Mouse (Mus musculus) macrophage (primary cell): ENCODE data around the gene Tlr3. TPM values are rescaled to one million over a fixed set of nuclear protein-coding genes. Genes with fewer than 3 reads are reported as not detected.

Source experiments
- H3K27ac ChIP-seq: fragments of 350-480 bp; formaldehyde crosslinking; 2 replicates; pipeline ENCODE4 v1.9.0; 2021
- H3K36me3 ChIP-seq: fragments of 350-480 bp; formaldehyde crosslinking; 2 replicates; pipeline ENCODE4 v1.9.0; 2021; ENCODE audit errors: inconsistent target
- H3K4me3 ChIP-seq: fragments of 350-480 bp; formaldehyde crosslinking; 2 replicates; pipeline ENCODE4 v1.9.0; 2021; ENCODE audit errors: inconsistent target
- H3K79me2 ChIP-seq: fragments of 350-480 bp; formaldehyde crosslinking; 2 replicates; pipeline ENCODE4 v1.9.0; 2021; ENCODE audit errors: inconsistent target
- WGBS: methylation state at CpG from one replicate; pipeline ENCODE4 v1.1.7; 2026; ENCODE audit warnings: inconsistent platforms; ENCODE audit not compliant: missing documents; 5-methylcytosine and 5-hydroxymethylcytosine counted together
- polyA plus RNA-seq: library from polyadenylated mRNA; stranded (reverse); fragments of 250-400 nt; gene quantifications from 3 replicates; pipeline ENCODE4 v1.2.4, GENCODE M21; 2018; ENCODE audit warnings: inconsistent platforms
- total RNA-seq, 78 experiments: library from RNA; depleted of rRNA; stranded (reverse); fragments of 250-400 nt; gene quantifications; 1 replicate in 9 of 78; 2 replicates in 24 of 78; 3 replicates in 43 of 78; 4 replicates in 2 of 78; pipeline ENCODE4 v1.2.4; 2018; ENCODE audit warnings: inconsistent platforms in 56 of 78

The Tlr3 gene
- total RNA-seq (2018; cell fraction: chromatin; rRNA removed) = 10 to 100 TPM in 19 of 26 experiments, 1 to 10 TPM in 7; 2.0 to 62.1 (median 23.6) TPM
- total RNA-seq (2018; cell fraction: cytosol; rRNA removed) = 10 to 100 TPM; 12.2 to 98.3 (median 36.8) TPM
- total RNA-seq (2018; cell fraction: nucleus; rRNA removed) = 100 to 1,000 TPM in 4 of 26 experiments, 10 to 100 TPM in 21, 1 to 10 TPM in 1; 9.9 to 115 (median 59.6) TPM
- polyA plus RNA-seq = 16.6 to 22.8 TPM (median 18.9 TPM) in 3 replicates

DNA sequence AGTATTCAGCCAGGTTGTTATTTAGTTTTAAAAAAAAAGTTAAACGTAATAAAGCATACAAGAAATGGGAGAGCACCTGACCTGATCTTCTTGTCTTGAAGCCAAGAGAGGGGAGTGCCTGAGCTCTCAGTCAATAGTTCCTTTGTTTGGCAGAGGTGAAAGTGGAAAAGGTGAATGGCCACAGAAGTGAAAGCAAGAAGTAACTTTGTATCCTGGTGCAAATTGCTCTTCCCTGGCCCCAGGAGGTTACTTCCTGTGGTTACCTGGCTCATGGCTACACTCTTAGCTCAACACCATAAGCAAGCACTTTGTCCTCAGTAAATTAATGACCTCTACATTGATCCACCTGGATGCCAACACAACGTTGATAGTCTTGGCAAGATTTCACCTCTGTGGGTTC is at the start of gene Tlr3:
Gene Tlr3, minus strand, starts transcription at position 199 of the 400 bp plus-strand sequence.
- peak within 1 kb of the TSS; percentile 62 for H3K4me3 ChIP-seq
- peak within 1 kb of the TSS; percentile 71 for H3K27ac ChIP-seq
- H3K36me3 ChIP-seq = no peaks in the 10 kb centered on the region
- no peaks in the 10 kb centered on the region; the same call in 1 of the 2 replicates for H3K79me2 ChIP-seq
- 61% methylated on average over 2 of the region's 2 CpGs for WGBS

DNA sequence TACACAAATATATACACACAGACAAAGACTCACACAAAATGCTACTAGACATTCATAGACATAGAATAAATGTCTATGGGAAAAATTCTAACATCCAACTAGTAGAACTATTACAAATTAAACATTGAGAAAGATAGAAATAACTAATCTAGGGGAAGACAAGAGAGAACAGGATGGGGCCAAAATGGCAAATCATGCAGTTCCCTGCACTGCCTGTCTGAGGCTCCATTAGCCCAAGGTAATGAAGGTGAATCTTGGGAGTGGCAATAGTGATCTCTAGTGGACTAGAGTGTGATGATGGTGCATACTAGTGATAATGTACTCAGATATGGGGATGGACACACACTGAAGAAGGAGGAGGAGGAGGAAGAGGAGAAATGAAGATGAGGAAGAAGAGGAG is 47.0 kb upstream of the Tlr3 start:
- Histone ChIP-seq H3K4me3 (no peak overlapping the region), H3K79me2 (no peaks in the 10 kb centered on the region), H3K27ac (no peak overlapping the region), H3K36me3 (no peaks in the 10 kb centered on the region)

DNA sequence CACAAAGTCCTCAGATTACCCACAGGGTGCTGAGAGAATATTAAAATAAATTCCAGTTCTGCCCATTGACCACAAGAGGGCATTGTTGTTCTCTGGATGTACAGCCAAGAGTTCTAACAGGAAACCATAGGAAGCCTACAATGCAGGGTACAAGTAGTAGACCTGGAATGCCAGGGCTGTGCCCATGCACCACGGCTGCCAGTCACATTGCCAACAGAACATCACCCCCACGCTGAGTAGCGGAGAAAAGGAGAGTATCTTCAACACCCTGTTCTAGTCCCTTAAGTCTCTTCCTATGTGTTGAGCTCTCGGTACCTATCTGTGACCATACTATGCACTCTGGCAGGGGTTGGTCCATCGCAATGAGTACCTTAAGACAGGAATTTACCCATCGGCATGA is 43.5 kb upstream of the Tlr3 start:
- Histone ChIP-seq H3K36me3 (no peaks in the 10 kb centered on the region), H3K27ac (no peak overlapping the region), H3K79me2 (no peaks in the 10 kb centered on the region), H3K4me3 (no peak overlapping the region)
- WGBS = 63% methylated on average over 6 of the region's 6 CpGs

DNA sequence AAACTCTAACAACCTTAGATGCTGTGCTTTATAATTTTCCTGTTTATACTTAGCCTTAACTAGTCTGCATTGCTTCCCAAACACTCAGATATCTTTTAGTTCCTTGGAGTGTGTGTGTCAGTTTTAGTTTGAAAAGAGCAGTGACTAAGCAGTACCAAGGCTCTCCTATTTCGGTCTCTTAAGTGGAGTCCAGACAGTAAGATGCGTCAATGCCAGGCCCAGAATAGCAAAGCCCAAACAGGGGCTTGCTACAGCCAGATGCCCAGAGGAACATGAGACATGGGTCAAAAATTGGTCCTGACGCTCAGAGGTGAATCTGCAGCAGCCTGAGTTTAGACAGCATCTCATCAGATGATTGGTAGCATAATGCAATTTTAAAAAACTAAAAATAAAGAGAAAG is 41.2 kb upstream of the Tlr3 start:
- Histone ChIP-seq H3K4me3 (no peak overlapping the region), H3K36me3 (no peaks in the 10 kb centered on the region), H3K79me2 (no peaks in the 10 kb centered on the region), H3K27ac (no peak overlapping the region)
- 80% methylated on average over 3 of the region's 3 CpGs for WGBS

DNA sequence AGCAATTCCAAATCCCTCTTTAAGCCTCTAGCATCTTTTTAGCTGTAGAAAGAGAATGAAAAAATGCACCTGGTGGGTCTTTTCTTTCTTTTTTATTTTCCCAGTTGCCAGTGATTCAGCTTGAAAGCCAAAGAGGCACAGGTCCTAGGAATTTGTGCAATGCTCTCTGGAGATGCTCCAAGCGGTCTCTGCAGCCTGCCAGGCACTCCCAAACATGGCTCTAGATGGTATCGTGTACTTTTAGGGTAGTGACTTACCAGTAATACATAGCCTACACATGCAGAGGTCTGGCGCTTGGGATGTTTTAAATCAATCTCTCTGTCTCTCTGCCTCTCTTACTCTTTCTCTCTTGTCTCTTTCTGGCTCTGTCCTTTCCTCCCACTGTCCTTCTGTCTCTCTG is 38.0 kb upstream of the Tlr3 start:
- H3K4me3 ChIP-seq = no peak overlapping the region
- no peaks in the 10 kb centered on the region for H3K36me3 ChIP-seq
- no peaks in the 10 kb centered on the region for H3K79me2 ChIP-seq
- H3K27ac ChIP-seq = no peak overlapping the region
- 84% methylated on average over 3 of the region's 3 CpGs for WGBS

DNA sequence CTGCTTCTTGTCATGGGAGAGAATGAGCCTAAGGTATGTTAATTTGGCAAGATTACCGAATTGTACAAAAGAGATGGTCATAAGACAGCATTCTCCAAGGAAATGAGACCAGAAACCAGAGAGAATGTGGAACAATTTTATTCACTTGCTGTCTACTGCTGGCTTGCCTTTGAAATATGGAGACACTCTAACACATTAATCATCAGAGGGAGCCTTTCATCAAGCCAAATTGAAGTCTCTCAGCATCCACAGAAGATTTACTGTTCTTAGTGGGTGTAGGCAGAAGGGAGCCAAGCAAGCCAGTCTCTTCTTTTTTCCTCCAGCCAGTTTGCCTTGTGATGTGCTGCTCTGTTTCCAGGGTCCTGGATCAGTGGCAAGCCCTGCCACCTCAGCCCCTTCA is 37.4 kb upstream of the Tlr3 start:
- Histone ChIP-seq H3K36me3 (no peaks in the 10 kb centered on the region), H3K27ac (no peak overlapping the region), H3K79me2 (no peaks in the 10 kb centered on the region), H3K4me3 (no peak overlapping the region)
- WGBS = 69% methylated on average over 1 of the region's 1 CpGs

DNA sequence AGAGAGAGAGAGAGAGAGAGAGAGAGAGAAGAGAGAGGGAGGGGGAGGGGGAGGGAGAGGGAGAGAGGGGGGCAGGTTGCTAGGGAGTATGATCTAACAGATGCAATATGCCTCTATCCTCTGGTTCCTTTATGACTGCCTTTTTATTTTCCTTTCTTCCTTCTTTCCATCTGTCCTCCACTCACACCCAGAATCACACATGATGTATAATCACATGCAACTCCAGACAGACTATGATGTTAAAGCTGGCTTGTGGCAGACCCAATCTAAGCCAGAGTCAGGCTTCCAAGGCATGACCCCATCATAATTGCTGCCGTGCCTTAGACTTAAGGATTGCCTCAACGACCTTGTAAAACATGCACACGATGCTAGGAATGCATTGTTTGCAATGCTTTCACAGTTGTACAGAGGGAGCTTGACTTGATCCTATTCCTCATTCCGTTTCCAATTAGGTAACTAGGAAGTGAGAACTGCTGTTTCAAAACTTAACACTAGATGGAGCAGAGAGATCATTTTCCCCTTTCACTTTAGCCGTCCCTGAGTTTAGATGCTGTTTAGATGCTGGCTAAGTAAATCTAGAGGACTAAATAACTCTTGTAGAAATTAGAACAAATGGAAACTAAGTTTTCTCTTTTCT is 28.1 kb upstream of the Tlr3 start:
- 14% methylated on average over 5 of the region's 5 CpGs for WGBS
- Histone ChIP-seq H3K79me2 (no peaks in the 10 kb centered on the region), H3K36me3 (no peaks in the 10 kb centered on the region), H3K4me3 (no peak overlapping the region), H3K27ac (no peak overlapping the region)

DNA sequence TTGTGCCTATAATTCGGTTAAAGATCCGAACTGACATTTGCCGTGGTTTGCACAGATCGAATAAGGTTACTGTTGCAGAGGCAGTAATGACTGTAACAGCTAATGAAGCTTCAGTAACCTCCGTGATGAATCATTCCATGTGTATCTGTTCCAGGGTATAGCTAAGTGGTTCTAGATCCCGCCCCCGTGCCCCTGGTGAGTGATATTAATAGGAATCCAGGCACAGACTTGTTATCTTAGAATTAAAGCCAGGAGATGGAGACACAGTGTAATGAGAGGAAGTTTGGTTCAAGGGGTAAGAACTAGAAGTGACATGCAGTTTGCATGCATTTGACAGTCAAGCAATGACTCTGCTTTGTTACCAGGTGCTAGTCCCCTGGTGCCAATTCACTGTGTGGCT is 9.3 kb upstream of the Tlr3 start:
- Histone ChIP-seq H3K36me3 (no peaks in the 10 kb centered on the region), H3K4me3 (no peak overlapping the region), H3K27ac (no peak overlapping the region), H3K79me2 (no peaks in the 10 kb centered on the region)
- WGBS = 90% methylated on average over 7 of the region's 7 CpGs

DNA sequence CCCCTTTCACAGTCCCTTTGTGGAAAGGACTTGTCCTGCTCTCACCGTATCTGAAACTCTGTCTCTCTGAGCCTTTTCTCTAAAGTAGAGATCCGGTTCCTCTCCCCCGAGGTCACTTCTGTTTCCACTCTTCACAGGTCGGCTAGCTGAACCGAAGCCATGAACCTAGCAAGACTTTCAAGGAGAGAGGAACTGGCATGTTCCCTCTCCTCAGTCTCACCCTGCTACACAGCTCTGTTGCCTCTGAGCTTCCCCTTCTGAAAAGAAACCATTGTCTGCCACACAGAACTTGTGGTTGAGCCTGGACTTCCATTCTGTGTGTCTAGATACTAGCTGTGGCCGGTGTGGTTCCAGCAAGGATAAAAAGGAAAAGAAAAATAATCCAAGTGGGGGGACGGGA is 4.1 kb upstream of the Tlr3 start:
- H3K36me3 ChIP-seq = no peaks in the 10 kb centered on the region
- H3K4me3 ChIP-seq = no peak overlapping the region
- WGBS = 5% methylated on average over 7 of the region's 7 CpGs
- no peaks in the 10 kb centered on the region for H3K79me2 ChIP-seq
- peak overlapping the region; percentile 33 for H3K27ac ChIP-seq

DNA sequence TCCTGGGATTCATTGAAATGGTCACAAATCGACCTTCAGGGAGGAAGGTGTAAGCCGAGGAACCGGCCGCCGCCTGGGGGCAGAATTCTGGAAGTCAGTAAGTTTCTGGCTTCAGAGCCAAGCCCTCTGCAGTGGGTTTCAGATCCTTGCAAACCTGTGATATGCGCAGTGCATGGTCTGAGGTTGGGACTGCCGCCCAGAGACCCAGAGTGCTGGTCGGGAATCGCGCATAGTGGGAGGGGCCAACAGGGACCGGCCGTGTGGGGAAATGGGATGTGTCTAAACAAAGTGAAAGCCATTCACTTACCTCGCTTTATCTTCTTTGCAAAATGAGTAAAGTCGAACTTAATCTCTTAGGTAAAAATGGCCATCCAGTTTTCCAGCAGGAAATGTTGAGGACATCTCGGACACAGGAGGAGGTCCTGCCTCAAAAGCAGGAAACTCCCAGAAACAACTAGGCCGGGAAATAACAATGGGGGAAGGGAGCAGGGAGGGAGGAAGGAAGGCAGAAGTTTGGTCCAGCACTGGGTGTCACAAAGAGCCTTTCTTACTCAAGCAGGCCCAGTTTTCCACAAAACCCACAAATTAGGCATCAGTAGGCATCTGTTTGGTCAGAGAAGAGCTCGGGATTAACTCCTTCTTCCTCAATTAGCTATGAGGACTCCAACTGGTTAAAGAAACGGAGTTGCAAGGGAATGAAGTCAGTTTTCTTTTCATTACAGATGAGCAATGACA is 567 bp downstream of the Tlr3 start:
- Histone ChIP-seq H3K4me3 (peak overlapping the region; percentile 62), H3K79me2 (no peaks in the 10 kb centered on the region; the same call in 1 of the 2 replicates), H3K27ac (peak overlapping the region; percentile 71), H3K36me3 (no peaks in the 10 kb centered on the region)
- WGBS = 7% methylated on average over 18 of the region's 18 CpGs

DNA sequence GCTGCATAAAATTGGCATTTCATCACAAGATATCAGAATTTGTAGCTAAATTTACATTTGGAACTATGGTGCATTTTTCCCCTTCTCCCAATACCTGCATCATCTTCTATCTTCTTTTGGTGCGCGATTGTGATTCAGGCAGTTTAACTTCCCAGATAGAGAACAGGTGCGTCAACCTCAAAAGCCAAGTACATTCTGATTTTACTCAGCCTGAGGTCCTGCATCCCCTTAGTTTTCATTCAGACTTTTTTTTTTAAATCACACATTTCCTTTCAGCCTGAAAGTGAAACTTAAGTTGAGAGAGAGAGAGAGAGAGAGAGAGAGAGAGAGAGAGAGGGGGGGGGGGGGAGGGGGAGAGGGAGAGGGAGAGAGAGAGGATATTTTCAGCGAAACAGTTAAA is 1.2 kb downstream of the Tlr3 start:
- 19% methylated on average over 3 of the region's 4 CpGs for WGBS
- Histone ChIP-seq H3K36me3 (no peaks in the 10 kb centered on the region), H3K79me2 (no peaks in the 10 kb centered on the region; the same call in 1 of the 2 replicates), H3K27ac (peak overlapping the region; percentile 71), H3K4me3 (peak overlapping the region; percentile 62)

DNA sequence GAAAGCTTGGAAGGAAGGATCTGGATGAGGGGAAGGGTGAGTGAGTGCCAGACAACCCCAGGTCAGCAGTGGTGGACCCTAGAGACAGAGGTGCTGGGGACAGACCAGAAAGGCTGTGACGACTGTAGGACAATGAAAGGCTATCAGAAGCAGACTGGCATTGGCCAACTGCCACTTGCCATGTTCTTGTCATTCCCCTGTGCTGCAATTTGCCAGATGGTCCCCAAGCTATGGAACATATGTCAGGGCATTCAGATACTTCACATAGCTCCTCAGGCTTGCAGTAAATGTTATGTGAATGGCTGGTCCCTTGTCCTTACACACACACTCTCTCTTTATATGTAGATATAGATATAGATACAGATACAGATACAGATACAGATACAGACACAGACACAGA is 27.6 kb downstream of the Tlr3 start:
- Histone ChIP-seq H3K4me3 (no peak overlapping the region), H3K36me3 (no peaks in the 10 kb centered on the region)
- WGBS = 64% methylated on average over 1 of the region's 1 CpGs

DNA sequence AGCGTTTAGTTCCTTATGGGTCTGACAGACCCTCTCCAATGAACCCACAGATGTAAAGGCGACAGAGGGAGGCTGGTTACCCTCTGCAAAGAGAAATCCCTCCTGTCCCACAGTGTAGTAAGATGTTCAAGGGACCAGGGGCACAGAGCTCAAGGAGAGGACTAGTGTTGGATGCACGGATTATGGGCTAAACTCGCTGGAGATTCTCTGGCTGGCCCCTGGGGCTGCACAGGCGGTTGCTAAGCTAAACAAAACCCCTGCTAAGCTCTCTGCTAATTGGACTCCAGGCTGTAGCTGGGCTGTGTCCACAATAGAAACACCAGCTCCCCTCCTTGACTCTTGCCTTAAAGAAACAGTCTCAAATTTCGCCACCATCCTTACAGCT is 28.9 kb downstream of the Tlr3 start, which contains the start of gene Fam149a:
Gene Fam149a, minus strand, starts transcription at position 329 of the 385 bp plus-strand sequence.
- WGBS = 27% methylated on average over 6 of the region's 6 CpGs
- H3K27ac ChIP-seq = no peak within 1 kb of the TSS
- no peaks in the 10 kb centered on the region for H3K79me2 ChIP-seq
- no peaks in the 10 kb centered on the region for H3K36me3 ChIP-seq
- no peak within 1 kb of the TSS for H3K4me3 ChIP-seq

More for the DNA sequence above, 27.6 kb downstream of the Tlr3 start:
- no peaks in the 10 kb centered on the region for H3K79me2 ChIP-seq
- no peak overlapping the region for H3K27ac ChIP-seq

DNA sequence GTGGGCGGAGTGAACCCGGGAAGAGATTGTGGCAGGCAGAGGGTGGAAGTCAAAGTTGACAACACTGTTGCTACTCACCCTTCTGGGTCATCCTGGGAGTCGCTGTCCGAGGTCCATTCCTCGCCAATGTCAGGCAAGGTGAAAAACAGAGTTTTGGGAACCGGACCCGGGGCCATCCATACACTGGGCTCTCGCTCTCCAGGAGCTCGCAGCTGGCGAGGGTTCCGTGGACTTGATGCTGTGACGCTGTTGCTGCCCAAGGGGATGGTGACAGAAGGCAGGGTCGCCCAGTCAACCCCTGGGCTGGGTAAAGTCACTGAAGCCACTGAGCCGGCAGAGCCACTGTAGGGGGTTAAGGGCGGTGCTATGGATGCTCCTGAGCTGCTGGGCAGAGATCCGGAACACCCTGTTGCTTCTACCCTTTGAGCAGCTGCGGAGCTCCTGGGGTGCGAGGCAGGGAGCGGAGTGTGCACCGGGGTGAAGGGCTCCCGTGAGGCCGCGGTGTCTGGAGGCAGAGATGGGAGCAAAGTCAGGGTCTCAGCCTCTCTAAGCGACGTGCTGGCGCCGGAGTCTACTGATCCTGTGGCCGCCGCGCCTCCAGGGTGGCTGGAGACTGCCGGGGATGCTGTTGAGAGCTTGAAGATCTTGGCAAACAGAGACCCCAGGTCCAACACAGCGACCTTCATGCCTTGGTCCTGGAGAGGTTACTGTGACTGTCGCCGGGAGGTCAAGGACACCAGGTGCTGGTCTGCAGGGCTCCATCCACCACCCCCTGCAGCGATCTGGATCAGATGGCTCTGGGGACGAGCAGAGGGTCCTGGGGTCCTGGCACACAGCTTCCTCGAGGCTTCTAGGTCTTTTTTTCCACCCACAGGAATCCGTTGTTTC is 29.6 kb downstream of the Tlr3 start:
- Histone ChIP-seq H3K27ac (no peak overlapping the region), H3K4me3 (no peak overlapping the region), H3K79me2 (no peaks in the 10 kb centered on the region), H3K36me3 (no peaks in the 10 kb centered on the region)
- WGBS = 11% methylated on average over 38 of the region's 38 CpGs
